Mouse (Mus musculus): ENCODE measurements around the gene Ccdc117.
"Not testable (repeated sequence)": the region's sequence is repeated elsewhere in the genome, so short reads cannot be mapped to it uniquely, and the experiment has no call there.

Gene Ccdc117

DNA sequence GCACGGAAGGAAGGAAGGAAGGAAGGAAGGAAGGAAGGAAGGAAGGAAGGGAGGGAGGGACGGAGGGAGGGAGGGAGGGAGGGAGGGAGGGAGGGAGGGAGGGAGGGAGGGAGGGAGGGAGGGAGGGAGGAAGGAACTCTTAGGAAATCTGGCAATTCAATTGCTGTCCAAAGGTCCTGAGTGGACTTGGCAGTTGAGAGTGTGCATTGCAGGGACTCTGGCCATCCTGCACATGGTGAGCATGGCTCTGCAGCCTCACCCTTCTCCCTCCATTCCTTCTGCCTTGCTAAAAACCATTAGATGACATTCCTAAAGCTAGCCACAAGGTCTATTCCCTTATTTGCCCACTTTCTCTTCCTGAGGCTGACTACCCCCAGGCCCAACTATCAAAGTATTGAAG is 31.3 kb downstream of the Ccdc117 start:
- DNase-seq (ENCODE audit: low read depth, low spot score) = not testable (repeated sequence)

DNA sequence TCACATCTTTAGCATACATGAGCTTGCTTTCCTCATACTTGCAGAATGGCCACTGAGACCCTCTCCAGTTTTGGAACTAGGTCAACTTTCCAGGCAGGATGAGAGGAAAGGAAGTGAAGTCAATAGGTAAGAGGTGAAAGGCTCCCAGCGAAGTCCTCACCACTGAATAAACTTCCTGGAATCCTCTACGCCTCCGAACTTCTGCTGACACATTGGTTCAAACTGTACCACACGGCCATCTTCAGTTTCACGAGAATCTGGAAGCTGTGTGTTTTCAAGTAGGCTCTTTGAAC is 31.9 kb downstream of the Ccdc117 start:
- no peak for DNase-seq (ENCODE audit: low read depth, low spot score)

DNA sequence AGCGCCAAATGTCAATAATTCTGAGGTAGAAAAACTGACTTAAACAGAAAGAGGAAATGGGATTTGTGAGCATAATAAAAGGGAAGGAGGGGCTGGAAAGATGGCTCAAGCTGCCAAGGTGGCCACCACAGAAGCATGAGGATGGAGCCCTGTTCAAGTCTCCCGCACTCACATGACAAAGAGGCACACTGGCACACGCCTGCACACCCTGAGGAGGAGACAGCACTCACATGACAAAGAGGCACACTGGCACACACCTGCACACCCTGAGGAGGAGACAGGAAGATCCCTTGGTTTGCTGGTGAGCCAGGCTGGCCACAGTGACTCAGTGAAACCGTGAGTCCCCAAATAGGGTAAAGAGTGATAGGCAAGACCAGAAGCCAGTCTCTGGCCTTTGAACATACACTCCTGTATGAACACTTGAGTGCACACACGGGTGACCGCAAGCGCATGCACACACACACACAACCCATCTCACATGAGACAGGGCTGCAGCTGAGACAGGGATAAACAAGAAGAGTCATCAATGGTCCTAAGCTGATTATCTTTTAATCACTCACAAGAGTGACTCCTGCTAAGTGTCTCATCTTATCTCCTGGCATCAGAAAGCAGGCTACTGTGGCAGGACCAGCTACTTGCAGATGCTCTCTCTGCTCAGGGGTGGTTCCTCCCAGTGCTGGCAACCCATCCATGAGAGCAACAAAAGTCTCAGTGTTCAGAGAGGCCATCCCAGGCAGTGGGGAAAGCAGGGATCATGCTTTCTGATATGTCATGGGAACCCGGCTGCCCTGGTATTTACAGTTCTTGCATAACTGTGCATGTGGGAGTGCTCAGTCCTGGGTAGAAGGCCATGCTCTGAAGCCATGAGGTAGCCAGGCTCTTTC is 32.5 kb downstream of the Ccdc117 start:
- DNase-seq (ENCODE audit: low read depth, low spot score) = no peak

DNA sequence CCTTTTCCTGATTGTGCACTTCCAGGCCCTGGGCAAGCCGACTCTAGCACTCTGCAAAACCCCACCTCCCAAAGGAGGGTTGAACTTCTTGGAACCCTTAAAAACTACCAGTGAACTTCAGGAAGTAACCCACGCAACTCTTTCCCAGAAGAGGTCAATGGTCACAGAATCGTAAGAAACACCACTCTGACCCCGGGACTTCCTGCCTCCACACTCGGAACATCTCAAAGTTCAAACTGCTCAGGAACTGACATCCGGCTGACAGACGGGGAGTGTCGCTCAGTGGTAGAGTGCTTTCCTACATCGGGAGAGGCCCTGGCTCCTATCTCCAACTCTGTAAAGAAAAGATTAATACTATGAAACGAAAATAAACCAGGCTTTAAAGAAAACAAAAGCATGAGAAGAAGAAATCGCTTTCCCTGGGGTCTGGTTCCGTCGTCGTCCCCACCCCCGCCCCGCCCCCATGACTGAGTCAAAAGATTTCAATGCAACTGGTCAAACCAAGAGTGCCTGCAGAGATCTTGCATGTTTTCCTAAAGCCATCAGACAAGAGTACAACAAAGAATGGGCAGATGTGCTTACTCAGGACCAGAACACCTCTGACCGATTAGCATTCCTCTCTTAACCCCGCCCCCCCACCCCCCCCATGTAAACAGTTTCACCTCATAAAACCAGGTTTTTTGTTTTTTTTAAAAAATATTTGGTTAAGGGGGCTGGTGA is 36.0 kb downstream of the Ccdc117 start:
- DNase-seq (ENCODE audit: low read depth, low spot score) = no peak

DNA sequence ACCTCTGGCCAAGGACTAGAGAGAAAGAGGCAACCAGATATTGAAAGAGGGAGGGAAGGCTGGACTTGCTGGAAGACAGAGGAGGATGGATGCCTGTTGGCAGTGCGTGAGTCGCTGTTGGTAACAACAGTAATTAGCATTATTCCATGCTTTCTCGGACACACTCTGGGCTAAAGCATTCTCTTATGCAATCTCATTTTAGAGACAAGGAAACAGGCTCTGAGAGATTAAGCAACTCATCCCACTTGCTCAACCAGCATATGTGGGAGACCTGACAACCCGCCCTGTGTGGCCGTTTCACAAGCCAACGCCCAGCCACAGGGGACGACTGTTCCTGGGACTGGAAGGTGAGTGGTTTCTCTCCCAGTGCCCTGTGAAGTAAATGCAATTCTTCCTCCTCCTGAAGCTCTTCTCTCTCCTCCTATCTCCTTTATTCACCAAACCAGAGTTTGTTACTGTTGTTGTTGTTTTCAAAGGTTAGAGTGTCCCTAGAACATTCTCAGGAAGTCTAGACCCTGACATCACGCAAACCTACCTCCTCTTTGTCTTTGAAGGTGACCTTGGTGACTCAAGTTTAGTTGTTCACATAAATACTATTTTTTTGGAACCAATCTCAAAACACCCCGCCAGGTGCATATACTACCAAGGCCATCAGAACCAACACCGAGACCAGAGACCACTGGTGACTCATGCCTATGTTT is 39.5 kb downstream of the Ccdc117 start:
- DNase-seq (ENCODE audit: low read depth, low spot score) = no peak

DNA sequence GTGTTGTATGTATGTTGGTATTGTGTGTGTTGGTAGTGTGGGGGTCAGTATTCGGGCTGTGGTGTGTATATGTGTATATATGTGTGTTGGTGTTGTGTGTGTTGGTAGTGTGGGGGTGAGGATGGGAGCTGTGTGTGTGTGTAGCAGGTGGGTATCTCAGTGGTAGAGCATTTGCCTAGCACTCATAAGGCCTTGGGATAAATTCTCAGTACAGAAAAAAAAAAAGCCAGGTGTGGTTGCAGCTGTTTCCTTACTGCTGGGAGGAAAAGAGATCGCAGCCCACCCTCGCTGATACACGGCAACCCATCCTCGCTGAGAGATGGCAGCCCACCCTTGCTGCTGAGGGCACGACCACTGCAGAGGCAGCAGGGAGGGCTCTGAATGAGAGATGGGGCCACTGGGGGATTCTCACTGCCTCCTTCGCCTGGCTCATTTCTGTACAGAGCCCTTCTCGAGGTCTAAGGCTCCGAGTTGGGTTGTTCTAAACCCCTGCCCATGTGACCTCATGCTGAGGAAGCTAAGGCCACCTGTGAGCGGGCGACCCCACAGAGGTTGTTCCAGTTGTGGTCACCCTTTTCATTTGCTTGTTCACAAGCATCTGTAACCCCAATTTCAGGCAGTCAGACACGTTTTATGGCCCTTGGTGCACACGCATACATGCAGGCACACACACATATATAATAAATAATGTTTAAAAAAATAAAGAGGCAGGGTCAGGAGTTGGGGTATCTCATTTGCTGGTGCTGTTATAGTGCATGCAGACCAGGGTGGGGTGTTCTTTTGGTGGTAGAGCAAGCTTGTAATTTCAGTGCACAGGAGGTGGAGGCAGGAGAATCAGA is 40.9 kb downstream of the Ccdc117 start:
- DNase-seq (ENCODE audit: low read depth, low spot score) = no peak

DNA sequence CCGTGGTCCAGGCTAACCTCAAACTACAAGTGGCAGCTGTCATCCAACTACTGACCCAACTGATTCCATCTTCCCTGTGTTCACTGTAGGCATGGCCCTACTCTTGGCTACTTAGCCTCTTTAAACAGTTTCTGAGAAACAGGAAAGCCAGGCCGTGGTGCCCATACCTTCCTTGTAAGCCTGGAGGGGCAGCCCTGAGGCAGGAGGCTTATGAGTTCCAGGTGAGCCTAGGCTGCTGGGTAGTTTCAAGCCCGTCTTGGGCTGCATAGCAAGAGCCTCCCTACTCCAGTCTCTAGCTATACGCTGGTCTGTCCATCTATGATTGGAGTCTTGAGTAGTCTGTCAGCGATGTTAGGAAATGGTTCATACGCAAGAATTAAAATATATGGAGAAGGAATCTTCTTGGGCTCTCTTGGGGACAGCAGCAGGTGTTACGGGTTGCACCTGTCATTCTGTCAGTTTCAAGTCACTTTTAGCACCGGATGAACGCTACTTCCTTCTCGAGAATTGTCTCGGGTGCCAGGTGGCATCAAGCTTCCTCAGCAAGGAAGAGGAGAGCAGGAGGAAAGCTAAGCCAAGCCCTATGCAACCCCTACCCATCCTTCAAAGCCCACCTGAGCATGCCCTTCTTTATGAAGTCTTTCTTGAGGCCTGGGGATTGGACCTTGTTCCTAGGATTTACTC is 41.9 kb downstream of the Ccdc117 start:
- DNase-seq (ENCODE audit: low read depth, low spot score) = no peak

DNA sequence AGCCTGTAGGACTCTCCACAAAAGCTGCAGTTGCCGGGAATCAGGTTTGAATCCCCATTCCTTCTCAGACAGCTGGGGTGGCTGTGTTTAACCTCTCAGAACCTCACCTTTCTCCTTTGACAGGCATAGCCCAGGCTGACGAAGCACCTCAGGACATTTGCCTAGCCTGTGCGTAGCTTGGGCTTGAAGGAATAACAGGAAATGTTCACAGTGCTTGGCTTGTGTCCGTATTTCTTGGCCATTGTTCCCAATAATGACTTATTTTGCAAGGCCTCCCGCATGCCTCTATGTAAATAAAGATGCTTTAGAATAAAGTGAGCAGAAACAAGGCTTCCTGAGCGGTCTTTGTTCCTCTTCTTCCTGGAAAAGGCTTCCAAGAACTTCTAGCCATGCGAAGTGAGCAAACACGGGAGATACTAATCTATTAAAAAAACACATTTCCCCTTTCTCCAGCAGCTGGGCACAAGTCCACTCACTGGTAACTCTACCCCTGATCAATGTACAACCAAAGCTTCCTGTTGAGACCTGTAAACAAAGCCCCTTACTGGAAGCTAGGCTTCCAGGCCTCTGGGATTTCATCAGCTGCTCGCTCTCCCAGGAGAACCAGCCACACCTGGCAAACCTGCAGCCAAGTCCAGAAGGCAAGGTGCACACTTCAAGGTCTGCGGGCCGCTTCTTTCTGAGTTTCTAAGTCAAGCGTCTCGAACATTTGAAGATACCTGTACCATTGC is 42.9 kb downstream of the Ccdc117 start:
- no peak for DNase-seq (ENCODE audit: low read depth, low spot score)

DNA sequence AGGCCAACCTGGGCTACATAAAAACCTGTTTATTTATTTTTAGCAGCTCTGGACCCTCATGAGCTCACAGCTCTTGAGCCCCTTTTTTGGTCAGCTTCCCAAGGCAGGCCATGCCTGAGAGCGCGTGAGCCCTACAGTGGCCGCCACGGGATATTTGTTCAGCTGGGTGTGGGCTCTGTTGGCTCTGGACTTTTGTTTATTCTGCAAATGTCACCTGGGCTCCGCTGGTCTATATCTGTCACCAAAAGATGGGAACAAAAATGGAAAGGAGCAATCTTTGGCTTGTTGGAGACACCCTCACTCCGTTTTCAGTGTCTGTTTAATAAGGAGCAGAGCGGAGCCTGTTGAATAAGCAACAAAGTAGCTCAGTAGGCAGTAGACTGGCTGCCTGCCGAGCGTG is 43.6 kb downstream of the Ccdc117 start:
- DNase-seq (ENCODE audit: low read depth, low spot score) = no peak

DNA sequence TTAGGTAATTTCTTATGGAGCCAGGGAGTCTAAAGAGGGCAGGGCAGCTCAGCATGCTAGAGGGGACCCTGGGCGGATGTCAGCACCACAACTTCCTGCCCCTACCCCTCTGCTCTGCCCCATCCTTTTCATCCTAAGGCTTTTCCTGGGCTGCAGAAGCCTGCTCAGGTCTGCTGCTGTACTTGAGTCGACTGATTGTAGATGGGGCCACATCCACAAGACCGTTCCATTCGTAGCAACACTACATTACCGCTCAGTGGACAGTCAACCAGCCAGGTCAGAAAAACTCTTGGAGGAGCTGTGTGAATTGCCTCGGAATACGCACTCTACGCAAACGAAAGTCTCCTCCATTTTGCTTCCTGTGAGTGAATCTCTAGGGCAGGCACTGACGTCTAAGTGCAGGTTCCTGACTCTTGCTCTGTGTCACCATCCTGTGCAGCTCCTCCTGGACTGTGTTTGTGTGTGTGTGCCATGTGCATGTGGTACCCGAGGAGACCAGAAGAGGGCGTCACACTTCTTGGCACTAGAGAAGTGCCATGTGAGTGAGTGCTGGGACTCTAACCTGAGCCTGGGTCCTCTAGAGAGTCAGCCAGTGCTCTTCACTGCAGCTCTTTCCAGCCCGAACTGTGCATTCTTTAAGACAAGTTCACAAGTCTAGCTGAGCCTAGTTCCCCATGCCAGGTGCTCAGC is 45.3 kb downstream of the Ccdc117 start:
- no peak for DNase-seq (ENCODE audit: low read depth, low spot score)

DNA sequence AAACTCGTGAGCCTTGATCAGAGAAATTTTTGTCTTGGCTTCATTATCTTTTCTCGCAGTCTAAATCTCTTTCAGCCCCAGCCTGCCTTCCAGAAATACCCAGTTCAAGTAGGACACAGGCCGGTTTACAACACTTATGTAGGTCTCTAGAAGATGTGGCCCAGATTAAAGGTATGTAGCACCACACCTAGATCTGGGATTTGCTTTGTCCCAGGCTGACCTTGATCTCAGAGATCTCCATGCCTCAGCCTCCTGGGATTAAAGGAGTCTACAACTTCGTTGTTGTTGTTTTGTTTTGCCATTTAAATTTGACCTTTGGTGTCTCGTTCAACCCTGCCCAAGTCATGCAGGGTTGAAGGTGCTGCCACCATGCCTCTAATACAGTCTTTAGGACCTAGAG is 46.1 kb downstream of the Ccdc117 start:
- DNase-seq (ENCODE audit: low read depth, low spot score) = no peak

DNA sequence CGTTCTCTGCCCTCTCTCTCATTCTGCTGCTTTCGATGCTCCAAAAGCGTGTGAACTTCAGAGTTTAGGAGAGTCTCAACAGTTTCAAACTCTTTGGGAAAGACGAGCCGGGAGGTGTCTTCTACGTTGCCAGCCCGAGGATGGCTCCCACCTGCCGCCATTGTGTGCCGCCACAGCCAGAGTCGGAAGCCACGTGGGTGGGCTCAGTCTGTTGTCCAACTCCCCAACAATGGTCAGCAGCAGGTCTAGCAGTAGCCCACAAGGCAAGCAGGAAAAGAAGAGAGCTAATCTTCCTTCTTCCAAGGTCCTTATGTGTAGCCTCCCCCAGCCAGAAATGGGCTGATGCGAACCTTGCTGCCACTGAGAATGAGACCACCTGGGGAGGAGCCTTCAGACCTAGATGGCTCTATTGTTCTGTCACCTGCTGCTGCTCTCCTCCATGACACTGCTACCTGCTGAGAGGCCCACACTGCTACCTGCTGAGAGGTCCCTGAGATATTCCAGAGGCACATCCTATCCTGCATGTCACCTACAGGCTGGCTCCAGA is 46.6 kb downstream of the Ccdc117 start:
- no peak for DNase-seq (ENCODE audit: low read depth, low spot score)

DNA sequence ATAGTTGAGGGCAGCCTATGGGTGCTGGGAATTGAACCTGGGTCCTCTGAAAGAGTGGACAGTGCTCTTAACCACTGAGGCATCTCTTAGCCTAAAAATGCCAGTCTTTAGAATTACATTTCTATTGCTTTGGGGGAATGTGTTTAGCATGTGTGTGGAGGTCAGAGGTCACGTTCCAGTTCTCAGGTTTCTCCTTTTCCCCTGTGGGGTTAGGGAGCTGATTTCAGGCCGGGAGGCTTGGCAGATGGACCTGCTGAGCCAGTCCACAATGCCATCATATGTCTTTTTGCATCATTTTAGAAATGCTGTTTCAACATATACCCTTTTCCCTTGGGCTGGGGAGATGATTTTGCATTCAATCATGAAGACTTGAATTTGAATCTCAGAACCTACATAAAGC is 48.1 kb downstream of the Ccdc117 start:
- DNase-seq (ENCODE audit: low read depth, low spot score) = no peak

DNA sequence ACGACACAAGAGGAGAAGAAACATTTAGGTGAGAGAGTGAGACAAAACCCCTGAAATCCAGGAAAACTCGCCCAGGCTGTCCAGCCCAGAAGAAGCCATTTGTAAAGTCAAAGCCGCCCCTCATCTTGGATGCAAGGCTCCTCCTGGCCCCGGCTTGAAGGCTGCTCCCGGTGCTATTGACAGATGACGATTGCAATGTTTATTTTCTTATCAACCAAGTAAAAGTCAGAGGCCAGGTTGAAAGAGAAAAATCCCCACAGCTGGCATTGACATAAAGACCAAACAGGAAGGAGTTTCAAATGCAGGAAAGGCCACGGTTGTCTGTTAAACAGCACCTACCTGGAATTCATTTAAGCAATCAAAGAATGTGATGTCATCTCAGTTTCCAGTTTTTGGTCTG is 50.1 kb downstream of the Ccdc117 start:
- DNase-seq (ENCODE audit: low read depth, low spot score) = no peak

DNA sequence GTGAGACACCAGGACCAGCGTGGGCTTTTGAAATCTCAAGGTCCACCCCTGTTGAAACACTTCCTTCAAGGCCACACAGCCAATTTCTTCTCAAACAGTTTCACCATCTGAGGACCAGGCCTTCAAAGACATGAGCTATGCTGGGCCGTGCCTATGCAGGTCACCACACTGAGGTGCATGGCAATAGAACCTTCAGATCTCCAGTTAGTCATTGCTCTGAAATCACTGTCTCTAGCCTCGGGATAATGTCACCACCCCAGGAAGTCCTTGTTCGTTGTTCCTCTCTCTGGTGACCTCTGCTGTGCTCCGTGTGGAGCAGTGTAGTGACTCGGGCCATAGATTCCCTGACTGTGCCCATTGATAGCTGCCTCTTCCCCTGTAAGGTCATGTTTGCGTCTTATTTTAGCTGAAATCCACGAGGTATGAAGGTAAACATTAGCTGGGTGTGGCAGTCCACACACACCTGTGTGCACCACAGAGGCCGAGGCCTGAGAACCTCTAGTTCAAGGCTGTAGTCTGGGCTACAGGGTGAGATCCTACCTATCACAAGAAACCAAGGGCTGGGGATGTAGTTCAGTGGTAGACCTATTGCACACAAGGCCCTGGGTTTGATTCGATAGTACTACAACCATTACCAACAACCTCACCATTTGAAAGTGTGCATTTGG is 50.9 kb downstream of the Ccdc117 start:
- no peak for DNase-seq (ENCODE audit: low read depth, low spot score)

DNA sequence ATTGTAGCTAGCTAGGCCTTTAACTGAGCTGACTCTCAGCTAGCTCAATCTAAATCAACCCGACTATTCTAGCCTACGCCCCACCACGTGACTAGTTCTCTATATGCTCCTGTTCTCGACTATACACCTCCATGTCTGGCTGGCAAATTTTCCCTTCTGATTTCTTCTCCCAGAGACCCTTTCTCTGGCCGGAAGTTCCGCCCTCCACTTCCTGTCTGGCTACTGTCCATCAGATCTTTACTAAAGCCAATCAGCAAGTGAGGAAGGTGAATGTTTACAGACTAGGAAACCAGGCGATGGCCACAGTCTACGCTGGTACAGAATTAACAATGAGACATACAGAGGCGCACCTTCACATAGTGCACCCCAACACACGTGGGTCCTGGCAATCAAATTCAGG is 52.6 kb downstream of the Ccdc117 start:
- DNase-seq (ENCODE audit: low read depth, low spot score) = not testable (repeated sequence)

DNA sequence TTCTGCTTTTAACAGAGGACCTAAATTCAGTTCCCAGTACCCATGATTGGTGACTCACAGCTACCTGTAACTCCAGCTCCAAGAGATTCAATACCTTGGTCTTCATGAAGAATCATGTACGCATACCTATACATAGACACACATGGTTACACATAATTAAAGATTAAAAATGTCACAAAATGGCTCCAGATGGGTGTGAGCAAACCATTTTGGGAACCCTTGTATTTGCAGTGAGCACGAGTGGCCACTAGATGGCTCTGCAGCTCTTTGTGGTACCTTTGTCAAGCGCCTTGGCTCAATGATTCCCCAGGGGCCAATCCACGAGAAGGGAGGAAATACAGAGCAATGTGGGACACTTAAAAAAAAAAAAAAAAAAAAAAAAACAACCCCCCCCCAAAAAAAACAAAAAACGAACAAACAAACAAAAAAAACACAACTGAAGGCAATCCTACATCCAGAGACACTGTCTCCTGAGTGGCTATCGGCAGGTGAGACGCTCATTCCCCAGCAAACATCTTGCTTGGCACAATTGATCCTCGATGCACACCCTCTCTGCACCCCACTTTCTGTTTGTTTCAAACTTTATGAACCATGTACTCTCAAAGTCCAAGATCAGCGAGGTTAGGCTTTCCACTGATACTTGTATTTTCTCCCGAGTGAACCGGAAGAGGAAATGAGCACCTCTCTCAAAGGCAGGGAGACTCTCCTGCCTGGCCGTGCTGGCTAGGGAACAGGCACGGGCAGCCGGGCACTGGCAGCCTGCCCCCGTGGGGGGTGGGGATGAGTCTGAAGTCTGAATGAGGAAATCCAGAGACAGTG is 56.6 kb downstream of the Ccdc117 start:
- DNase-seq (ENCODE audit: low read depth, low spot score) = no peak

DNA sequence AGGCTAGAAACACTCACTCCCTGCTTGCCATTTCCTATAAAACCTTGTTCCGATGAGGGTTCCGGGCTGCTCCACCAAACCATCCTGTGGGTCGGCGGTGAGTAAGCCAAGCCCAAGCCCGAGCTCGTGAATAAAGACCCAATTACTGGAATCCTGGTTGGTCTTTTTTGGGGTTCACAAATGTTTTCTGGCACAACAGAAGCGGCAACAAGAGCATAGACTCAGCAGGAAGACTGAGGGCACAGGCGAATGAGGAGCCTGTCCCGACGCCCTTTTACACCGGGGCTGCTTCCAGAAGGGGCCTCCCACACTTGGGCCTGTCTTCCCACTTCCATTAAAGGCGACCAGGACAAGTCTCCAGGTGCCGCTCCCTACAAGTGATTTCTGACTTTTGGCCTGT is 59.4 kb downstream of the Ccdc117 start:
- no peak for DNase-seq (ENCODE audit: low read depth, low spot score)
